Mouse (Mus musculus) testis, adult 10 weeks (tissue): ENCODE data around the gene Vmn1r107. TPM values are rescaled to one million over a fixed set of nuclear protein-coding genes. Genes with fewer than 3 reads are reported as not detected.

Experiments used
- polyA plus RNA-seq: library from polyadenylated mRNA; stranded (reverse); fragments of 350-450 nt; fragmentation: Illumina TruSeq; extraction: RNeasy Lipid Tissue Mini Kit (QIAGEN cat#74804); gene quantifications from one replicate; pipeline ENCODE4 v1.2.3, GENCODE M21; 2014; ENCODE audit warnings: low read depth, low replicate concordance

Gene Vmn1r107
- polyA plus RNA-seq = not detected

DNA sequence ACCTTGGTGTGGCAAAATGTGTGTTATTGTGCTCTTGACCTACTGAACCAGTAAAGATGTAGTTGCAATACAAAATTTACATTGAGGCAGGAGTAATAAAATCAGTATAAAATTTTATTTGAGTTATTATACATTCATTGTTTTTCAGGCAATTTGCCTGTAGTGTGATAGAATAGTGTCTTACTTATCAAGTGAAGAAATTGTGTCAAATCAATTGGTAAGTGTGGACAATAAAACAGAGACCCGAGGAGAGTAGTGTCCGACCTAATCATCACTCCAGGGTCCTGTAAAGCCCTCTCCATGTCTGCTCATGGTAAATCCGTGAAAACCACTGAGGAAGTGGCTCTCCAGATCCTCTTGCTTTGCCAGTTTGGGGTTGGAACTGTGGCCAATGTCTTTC is at the start of gene Vmn1r107:
Gene Vmn1r107 (plus strand): TSS at position 301 of the 400 bp plus-strand sequence.

GRCm38 (mm10) chr7:20703116-20703515 is 34.4 kb downstream of the Vmn1r107 start, which contains the start of gene Vmn1r111:
TSS of gene Vmn1r111 (minus strand) at chr7:20703216.

Other genes with a start within 250 kb of the Vmn1r107 start
- not detected for gene Vmn1r101, start 226.3 kb upstream of the Vmn1r107 start, polyA plus RNA-seq
- gene Gm10670, start 194.0 kb upstream of the Vmn1r107 start, polyA plus RNA-seq = not detected
- not detected for gene Vmn1r103, start 158.4 kb upstream of the Vmn1r107 start, polyA plus RNA-seq
- gene Vmn1r104, start 135.1 kb upstream of the Vmn1r107 start, polyA plus RNA-seq = not detected
- not detected for gene Gm5726, start 123.2 kb upstream of the Vmn1r107 start, polyA plus RNA-seq
- gene Gm4141, start 92.7 kb upstream of the Vmn1r107 start, polyA plus RNA-seq = not detected
- 0.60 TPM for gene Gm4513, start 69.9 kb upstream of the Vmn1r107 start, polyA plus RNA-seq
- gene Vmn1r111, start 34.3 kb downstream of the Vmn1r107 start, polyA plus RNA-seq = not detected
- 0.20 TPM for gene Gm10668, start 61.7 kb downstream of the Vmn1r107 start, polyA plus RNA-seq
- gene Vmn1r112, start 102.3 kb downstream of the Vmn1r107 start, polyA plus RNA-seq = not detected
- gene Vmn1r113, start 118.4 kb downstream of the Vmn1r107 start, polyA plus RNA-seq = not detected
- gene Vmn1r114, start 143.3 kb downstream of the Vmn1r107 start, polyA plus RNA-seq = not detected
- not detected for gene Vmn1r115, start 176.1 kb downstream of the Vmn1r107 start, polyA plus RNA-seq
- gene Vmn1r116, start 203.3 kb downstream of the Vmn1r107 start, polyA plus RNA-seq = not detected
- gene Vmn1r117, start 215.2 kb downstream of the Vmn1r107 start, polyA plus RNA-seq = not detected
- gene Vmn1r118, start 243.4 kb downstream of the Vmn1r107 start, polyA plus RNA-seq = not detected